Mouse (Mus musculus): ENCODE data around the gene Marco. TPM values are rescaled to one million over a fixed set of nuclear protein-coding genes. Genes with fewer than 3 reads are reported as not detected.
A peak's percentile ranks its signal among the peaks of the same experiment; 100 is the strongest.

Marco gene
- polyA plus RNA-seq, 1 experiment from 2014 or later: not detected

DNA sequence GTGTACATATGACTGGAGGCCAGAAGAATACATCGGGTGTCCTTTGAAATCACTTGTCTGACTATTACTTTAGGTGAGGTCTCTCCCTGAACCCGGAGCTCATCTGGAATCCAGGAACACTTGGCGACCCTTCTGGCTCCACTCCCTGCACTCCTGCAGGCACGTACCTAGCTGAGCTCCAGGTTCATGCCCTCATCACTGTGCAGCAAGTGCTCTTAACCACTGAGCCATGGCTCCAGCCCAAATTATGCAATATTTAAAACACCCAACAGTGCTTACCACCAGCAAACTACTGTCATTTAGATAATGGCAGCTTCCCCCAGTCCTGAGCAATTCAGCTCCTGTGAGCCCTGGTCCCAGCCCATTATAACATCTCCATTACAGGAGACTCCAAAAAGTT lies 4.2 kb upstream of the Marco start:
- Histone ChIP-seq H3K4me2 (ENCODE audit: low read length) (no peak overlapping the region), H3K27me3 (replicated peaks; ENCODE audit: control insufficient read depth, insufficient read depth, low read length) (no peaks in the 10 kb centered on the region), H3K9me3 (replicated peaks; ENCODE audit: control insufficient read depth, low read length) (no peaks in the 10 kb centered on the region), H3K4me1 (ENCODE audit: control insufficient read depth, insufficient read depth, low read length) (no peaks in the 10 kb centered on the region), H3K27ac (ENCODE audit: low read depth, low read length) (no peak overlapping the region), H3K36me3 (ENCODE audit: control insufficient read depth, insufficient read depth, low read length) (no peaks in the 10 kb centered on the region), H3K9ac (ENCODE audit: low read length) (no peak overlapping the region), H3K4me3 (ENCODE audit: low read depth, low read length) (no peak overlapping the region)
- 92% methylated on average over 4 of the region's 4 CpGs for WGBS
- ATAC-seq (no peak), DNase-seq (ENCODE audit: low spot score) (no peak)

DNA sequence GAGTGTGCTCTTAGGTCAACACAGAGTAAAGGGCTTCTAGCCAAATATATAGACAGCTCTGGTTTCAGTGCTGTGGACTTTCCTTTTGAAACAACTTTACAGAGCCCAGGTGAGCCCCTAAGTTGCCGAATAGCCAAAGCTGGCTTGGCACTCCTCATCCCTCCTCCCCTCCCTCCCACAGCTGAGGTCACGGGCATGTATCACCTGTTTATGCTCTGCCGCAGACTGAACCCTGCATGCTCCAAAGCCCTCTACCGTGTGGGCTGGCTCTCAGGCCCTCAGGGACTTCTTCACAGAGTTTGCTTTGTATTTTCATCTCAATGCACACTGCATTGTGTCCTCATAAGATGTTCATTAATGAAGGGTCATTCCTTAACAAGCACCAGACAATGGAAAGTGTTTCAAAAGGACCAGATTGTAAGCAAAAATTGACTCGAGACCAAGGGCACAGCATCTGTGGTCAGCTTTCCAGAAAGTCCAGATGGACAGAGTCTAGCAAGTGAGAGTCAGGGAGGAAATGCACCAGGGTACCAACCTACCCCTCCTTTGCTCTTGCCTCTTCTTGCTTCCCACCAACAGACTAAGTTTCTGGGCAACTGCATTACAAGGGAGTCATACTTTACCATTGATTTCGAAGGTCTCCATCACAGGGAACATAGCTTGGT lies 646 bp downstream of the Marco start:
- no peaks in the 10 kb centered on the region for H3K9me3 ChIP-seq (replicated peaks; ENCODE audit: control insufficient read depth, low read length)
- H3K27ac ChIP-seq (ENCODE audit: low read depth, low read length): no peak overlapping the region
- no peaks in the 10 kb centered on the region for H3K27me3 ChIP-seq (replicated peaks; ENCODE audit: control insufficient read depth, insufficient read depth, low read length)
- 65% methylated on average over 6 of the region's 6 CpGs for WGBS
- no peak for ATAC-seq
- no peak overlapping the region for H3K9ac ChIP-seq (ENCODE audit: low read length)
- H3K4me3 ChIP-seq (ENCODE audit: low read depth, low read length): no peak overlapping the region
- H3K4me1 ChIP-seq (ENCODE audit: control insufficient read depth, insufficient read depth, low read length): no peaks in the 10 kb centered on the region
- H3K36me3 ChIP-seq (ENCODE audit: control insufficient read depth, insufficient read depth, low read length): no peaks in the 10 kb centered on the region
- no peak overlapping the region for H3K4me2 ChIP-seq (ENCODE audit: low read length)
- DNase-seq (ENCODE audit: low spot score): no peak

DNA sequence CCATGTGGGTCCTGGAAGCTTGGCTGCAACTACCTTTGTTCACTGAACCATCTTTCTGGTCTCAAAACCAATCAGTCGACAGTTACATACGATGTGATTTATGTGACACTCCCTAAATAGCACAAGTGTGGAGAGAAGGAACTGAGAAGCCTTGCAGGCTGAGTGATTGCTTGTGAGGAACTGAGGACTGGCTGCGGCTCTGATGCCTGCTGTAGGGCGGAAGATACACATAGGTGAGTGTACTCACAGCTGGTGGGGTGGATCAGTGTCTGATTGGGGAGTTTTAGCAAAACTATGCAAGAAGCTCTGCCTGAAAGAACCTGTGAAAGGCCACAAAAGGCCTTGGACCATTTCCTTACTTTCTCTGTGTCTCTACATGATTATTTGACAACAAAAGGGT lies 3.3 kb downstream of the Marco start:
- 90% methylated on average over 4 of the region's 4 CpGs for WGBS
- Histone ChIP-seq H3K4me1 (ENCODE audit: control insufficient read depth, insufficient read depth, low read length) (no peaks in the 10 kb centered on the region), H3K27ac (ENCODE audit: low read depth, low read length) (no peak overlapping the region), H3K9me3 (replicated peaks; ENCODE audit: control insufficient read depth, low read length) (no peaks in the 10 kb centered on the region), H3K9ac (ENCODE audit: low read length) (no peak overlapping the region), H3K4me2 (ENCODE audit: low read length) (no peak overlapping the region), H3K27me3 (replicated peaks; ENCODE audit: control insufficient read depth, insufficient read depth, low read length) (no peaks in the 10 kb centered on the region), H3K4me3 (ENCODE audit: low read depth, low read length) (no peak overlapping the region), H3K36me3 (ENCODE audit: control insufficient read depth, insufficient read depth, low read length) (no peaks in the 10 kb centered on the region)
- ATAC-seq: no peak
- no peak for DNase-seq (ENCODE audit: low spot score)

DNA sequence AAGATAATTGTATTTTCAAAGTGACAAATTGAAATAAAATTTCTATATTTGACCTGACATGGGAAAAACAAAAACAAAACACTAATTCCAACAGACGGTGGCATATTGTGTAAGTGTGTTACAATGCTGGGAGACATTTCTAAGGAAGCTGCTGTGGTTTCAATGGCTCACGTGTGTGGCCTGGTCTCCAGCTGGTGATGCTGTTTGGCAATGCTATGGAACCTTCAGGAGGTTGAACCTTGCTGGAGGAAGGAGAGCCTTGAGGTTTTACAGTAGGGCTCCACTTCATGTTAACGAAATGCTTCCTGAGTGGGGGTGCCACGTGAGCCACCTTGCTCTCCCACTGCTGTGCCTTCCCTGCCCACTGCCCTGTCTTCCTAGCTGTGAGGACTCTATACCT lies 6.8 kb downstream of the Marco start:
- no peaks in the 10 kb centered on the region for H3K27me3 ChIP-seq (replicated peaks; ENCODE audit: control insufficient read depth, insufficient read depth, low read length)
- WGBS: 79% methylated on average over 4 of the region's 4 CpGs
- no peak overlapping the region for H3K9ac ChIP-seq (ENCODE audit: low read length)
- ATAC-seq (no peak), DNase-seq (ENCODE audit: low spot score) (no peak)
- H3K4me1 ChIP-seq (ENCODE audit: control insufficient read depth, insufficient read depth, low read length): no peaks in the 10 kb centered on the region
- H3K36me3 ChIP-seq (ENCODE audit: control insufficient read depth, insufficient read depth, low read length): no peaks in the 10 kb centered on the region
- no peak overlapping the region for H3K4me2 ChIP-seq (ENCODE audit: low read length)
- H3K4me3 ChIP-seq (ENCODE audit: low read depth, low read length): no peak overlapping the region
- no peak overlapping the region for H3K27ac ChIP-seq (ENCODE audit: low read depth, low read length)
- no peaks in the 10 kb centered on the region for H3K9me3 ChIP-seq (replicated peaks; ENCODE audit: control insufficient read depth, low read length)

DNA sequence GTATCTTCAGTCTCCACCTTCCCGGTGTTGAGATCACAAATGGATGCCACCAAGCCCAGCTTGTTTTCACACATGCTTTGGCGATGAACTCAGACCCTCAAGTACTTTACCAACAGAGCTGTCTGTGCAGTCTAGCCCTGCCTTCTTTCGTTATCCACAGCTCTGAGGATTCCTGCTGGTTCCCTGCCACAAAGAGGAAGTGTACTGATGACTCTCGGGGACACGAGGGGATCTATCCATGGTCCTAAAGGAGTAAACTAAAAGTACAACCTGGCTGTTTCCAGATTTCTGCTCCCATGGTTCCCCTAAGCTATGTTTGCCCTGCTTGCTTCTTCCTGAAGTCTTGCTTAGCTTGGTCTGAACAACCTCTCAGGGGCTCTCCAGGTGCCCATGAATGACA lies 23.9 kb downstream of the Marco start:
- 30% methylated on average over 5 of the region's 5 CpGs for WGBS
- ATAC-seq (no peak), DNase-seq (ENCODE audit: low spot score) (no peak)
- Histone ChIP-seq H3K4me1 (ENCODE audit: control insufficient read depth, insufficient read depth, low read length) (no peaks in the 10 kb centered on the region), H3K27me3 (replicated peaks; ENCODE audit: control insufficient read depth, insufficient read depth, low read length) (no peaks in the 10 kb centered on the region), H3K27ac (ENCODE audit: low read depth, low read length) (no peak overlapping the region), H3K4me3 (ENCODE audit: low read depth, low read length) (no peak overlapping the region), H3K9ac (ENCODE audit: low read length) (no peak overlapping the region), H3K36me3 (ENCODE audit: control insufficient read depth, insufficient read depth, low read length) (no peaks in the 10 kb centered on the region), H3K9me3 (replicated peaks; ENCODE audit: control insufficient read depth, low read length) (no peaks in the 10 kb centered on the region), H3K4me2 (ENCODE audit: low read length) (no peak overlapping the region)

DNA sequence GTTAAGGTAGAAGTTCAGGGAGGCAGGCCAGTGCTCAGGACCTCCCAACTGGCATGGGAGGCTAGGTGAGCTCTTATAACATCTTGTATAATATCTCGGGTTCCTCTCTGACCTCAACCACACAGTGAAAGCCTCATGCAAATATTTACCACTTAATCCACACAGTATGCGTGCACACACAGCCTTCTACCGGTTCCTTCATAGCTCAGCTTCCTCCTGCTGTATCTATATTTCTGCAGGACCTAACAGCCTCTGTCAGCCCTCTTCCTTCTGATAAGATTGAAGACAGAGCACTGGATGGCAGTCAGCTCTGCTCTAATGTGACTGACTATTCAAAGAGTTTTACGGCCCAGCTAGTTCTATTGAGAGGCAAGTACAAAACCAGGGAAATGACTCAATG lies 30.0 kb downstream of the Marco start:
- H3K4me1 ChIP-seq (ENCODE audit: control insufficient read depth, insufficient read depth, low read length): no peaks in the 10 kb centered on the region
- no peak overlapping the region for H3K9ac ChIP-seq (ENCODE audit: low read length)
- no peaks in the 10 kb centered on the region for H3K27me3 ChIP-seq (replicated peaks; ENCODE audit: control insufficient read depth, insufficient read depth, low read length)
- no peaks in the 10 kb centered on the region for H3K9me3 ChIP-seq (replicated peaks; ENCODE audit: control insufficient read depth, low read length)
- ATAC-seq (no peak), DNase-seq (ENCODE audit: low spot score) (no peak)
- H3K4me3 ChIP-seq (ENCODE audit: low read depth, low read length): no peak overlapping the region
- no peak overlapping the region for H3K27ac ChIP-seq (ENCODE audit: low read depth, low read length)
- no peak overlapping the region for H3K4me2 ChIP-seq (ENCODE audit: low read length)
- 82% methylated on average over 4 of the region's 4 CpGs for WGBS
- no peaks in the 10 kb centered on the region for H3K36me3 ChIP-seq (ENCODE audit: control insufficient read depth, insufficient read depth, low read length)

DNA sequence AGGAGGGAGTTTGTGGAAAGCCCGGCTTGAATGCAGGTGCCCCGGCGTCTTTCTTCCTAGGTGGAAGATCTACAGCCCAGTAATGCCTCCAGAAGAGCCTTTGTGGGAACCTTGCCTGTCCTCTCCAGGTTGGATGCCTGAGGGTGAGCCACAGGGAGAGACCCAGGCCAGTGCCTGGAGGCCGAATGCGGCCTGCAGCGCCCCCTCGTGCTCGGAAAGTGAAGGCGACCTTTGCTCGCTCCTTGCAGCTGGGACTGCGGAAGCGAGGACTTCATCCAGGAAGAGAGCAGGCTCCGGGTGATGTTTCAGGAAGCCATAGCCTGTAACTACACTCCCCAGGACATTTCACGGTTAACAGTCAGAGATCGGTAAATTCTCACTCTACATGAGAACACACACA lies 35.9 kb downstream of the Marco start:
- H3K9me3 ChIP-seq (replicated peaks; ENCODE audit: control insufficient read depth, low read length): no peaks in the 10 kb centered on the region
- no peaks in the 10 kb centered on the region for H3K27me3 ChIP-seq (replicated peaks; ENCODE audit: control insufficient read depth, insufficient read depth, low read length)
- H3K27ac ChIP-seq (ENCODE audit: low read depth, low read length): no peak overlapping the region
- no peaks in the 10 kb centered on the region for H3K4me1 ChIP-seq (ENCODE audit: control insufficient read depth, insufficient read depth, low read length)
- ATAC-seq (0 out of 2 replicates have a peak, but pooled peaks have one; percentile 18), DNase-seq (ENCODE audit: low spot score) (peak; percentile 45)
- no peak overlapping the region for H3K9ac ChIP-seq (ENCODE audit: low read length)
- H3K4me3 ChIP-seq (ENCODE audit: low read depth, low read length): no peak overlapping the region
- H3K36me3 ChIP-seq (ENCODE audit: control insufficient read depth, insufficient read depth, low read length): no peaks in the 10 kb centered on the region
- whole genome bisulfite sequencing: 11% methylated on average over 15 of the region's 15 CpGs
- no peak overlapping the region for H3K4me2 ChIP-seq (ENCODE audit: low read length)

DNA sequence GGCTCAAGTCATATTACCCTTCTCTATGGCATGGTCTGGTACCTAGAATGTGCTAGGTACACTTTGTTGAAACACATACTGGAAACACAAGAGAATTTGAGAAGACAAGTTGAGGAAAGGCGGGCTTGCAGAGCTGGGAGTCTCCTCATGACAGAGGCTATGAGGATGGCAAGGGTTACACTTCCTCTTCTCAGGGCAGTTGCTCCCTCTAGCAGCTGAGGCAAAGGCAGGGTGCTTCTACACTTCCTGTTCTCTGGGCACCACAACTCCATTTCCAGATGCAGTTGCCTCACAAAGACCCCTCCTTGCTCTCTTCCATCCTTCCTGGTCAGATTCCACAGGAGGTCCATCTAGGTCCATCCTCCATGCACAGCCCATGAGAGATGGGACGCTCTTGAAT lies 37.5 kb downstream of the Marco start:
- no peak overlapping the region for H3K4me2 ChIP-seq (ENCODE audit: low read length)
- H3K9ac ChIP-seq (ENCODE audit: low read length): no peak overlapping the region
- H3K9me3 ChIP-seq (replicated peaks; ENCODE audit: control insufficient read depth, low read length): no peaks in the 10 kb centered on the region
- ATAC-seq: no peak
- WGBS: 93% methylated on average over 2 of the region's 2 CpGs
- no peaks in the 10 kb centered on the region for H3K36me3 ChIP-seq (ENCODE audit: control insufficient read depth, insufficient read depth, low read length)
- DNase-seq (ENCODE audit: low spot score): no peak
- no peak overlapping the region for H3K27ac ChIP-seq (ENCODE audit: low read depth, low read length)
- H3K4me3 ChIP-seq (ENCODE audit: low read depth, low read length): no peak overlapping the region
- H3K27me3 ChIP-seq (replicated peaks; ENCODE audit: control insufficient read depth, insufficient read depth, low read length): no peaks in the 10 kb centered on the region
- H3K4me1 ChIP-seq (ENCODE audit: control insufficient read depth, insufficient read depth, low read length): no peaks in the 10 kb centered on the region

DNA sequence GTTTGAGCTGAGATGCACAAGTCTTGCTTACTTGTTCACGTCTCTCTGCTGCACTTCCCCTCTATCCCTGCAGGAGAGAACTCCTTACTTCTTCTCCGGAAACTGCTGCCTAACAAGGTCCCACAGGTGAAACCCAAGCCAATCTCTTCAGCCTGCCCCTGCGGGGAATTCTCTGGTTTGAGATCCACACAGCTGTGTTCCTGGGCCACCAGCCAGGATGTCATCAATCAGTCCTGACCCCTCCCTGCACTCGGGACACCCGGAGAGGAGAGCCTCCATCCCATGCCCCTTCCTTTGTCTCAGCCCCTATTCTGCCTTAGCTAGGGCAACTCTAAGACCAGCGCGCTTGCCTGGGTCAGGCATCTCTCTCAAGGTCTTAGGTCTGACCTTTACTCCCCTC lies 38.1 kb downstream of the Marco start:
- WGBS: 36% methylated on average over 7 of the region's 7 CpGs

More for the DNA sequence above, 38.1 kb downstream of the Marco start:
- Histone ChIP-seq H3K9me3 (replicated peaks; ENCODE audit: control insufficient read depth, low read length) (no peaks in the 10 kb centered on the region), H3K36me3 (ENCODE audit: control insufficient read depth, insufficient read depth, low read length) (no peaks in the 10 kb centered on the region), H3K27me3 (replicated peaks; ENCODE audit: control insufficient read depth, insufficient read depth, low read length) (no peaks in the 10 kb centered on the region), H3K4me3 (ENCODE audit: low read depth, low read length) (no peak overlapping the region), H3K9ac (ENCODE audit: low read length) (no peak overlapping the region), H3K4me1 (ENCODE audit: control insufficient read depth, insufficient read depth, low read length) (no peaks in the 10 kb centered on the region), H3K4me2 (ENCODE audit: low read length) (no peak overlapping the region), H3K27ac (ENCODE audit: low read depth, low read length) (no peak overlapping the region)
- DNase-seq (ENCODE audit: low spot score): no peak
- ATAC-seq: no peak
